Mouse (Mus musculus) left cerebral cortex, adult 2 months (tissue): ENCODE measurements around the gene Sik1. TPM values are rescaled to one million over a fixed set of nuclear protein-coding genes. Genes with fewer than 3 reads are reported as not detected.

Experiments
- DNase-seq, 2 experiments: peaks; one replicate each; pipeline ENCODE4 v3.0.0; 2021 to 2022; ENCODE audit warnings: low spot score in 2 of 2, mixed read lengths in 1 of 2; ENCODE audit errors: extremely low spot score in 1 of 2
- H3K27ac ChIP-seq: fragments of 200-600 bp; 2 replicates; pipeline ENCODE4 v1.8.1; 2022
- H3K4me3 ChIP-seq: fragments of 200-600 bp; 2 replicates; pipeline ENCODE4 v1.8.1; 2022
- CTCF ChIP-seq: fragments of 200-600 bp; IDR thresholded peaks from 2 replicates; pipeline ENCODE4 v1.8.1; 2022; ENCODE audit warnings: antibody characterized with exemption, mild to moderate bottlenecking, moderate library complexity
- intact Hi-C: fragments of 180-260 bp; cut with DNase I; formaldehyde crosslinking; loops from one replicate; pipeline ENCODE4 v1.15.1; 2025
- total RNA-seq, 2 experiments: library from RNA; stranded (reverse); gene quantifications; 2 replicates each; pipeline ENCODE4 v1.2.3; 2021

The Sik1 gene
- total RNA-seq, 2 experiments from 2014 or later = 24.5 to 39.5 TPM

GRCm38 (mm10) chr17:31862136-31862535 is 6.5 kb upstream of the Sik1 start:
- intact Hi-C loops = no loop called here
- no peak for DNase-seq
- Histone ChIP-seq H3K27ac (no peak overlapping the region), H3K4me3 (no peak overlapping the region)
- no peak for TF ChIP-seq CTCF

GRCm38 (mm10) chr17:31861661-31862060 is 6.1 kb upstream of the Sik1 start:
- no peak for TF ChIP-seq CTCF
- intact Hi-C loops = no loop called here
- Histone ChIP-seq H3K4me3 (no peak overlapping the region), H3K27ac (no peak overlapping the region)
- DNase-seq = no peak

DNA sequence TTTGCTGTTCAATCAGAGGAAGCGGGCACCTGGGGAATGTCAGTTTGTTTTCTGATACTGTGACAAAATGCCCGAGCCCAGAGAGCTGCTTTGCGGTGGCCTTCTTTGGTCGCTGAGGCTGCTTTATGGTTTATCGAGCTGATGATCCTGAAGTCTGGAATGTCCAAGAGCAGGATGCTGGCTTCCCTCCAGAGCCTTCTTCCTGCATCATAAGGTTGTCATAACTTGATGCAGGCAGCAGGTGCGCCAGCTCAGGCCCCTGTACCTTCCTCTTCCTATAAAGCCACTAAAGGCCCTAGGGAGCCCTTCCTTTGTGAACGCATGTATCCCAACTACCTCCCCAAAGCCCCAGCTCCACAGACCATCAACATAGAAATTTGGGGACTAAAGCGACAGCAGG is 5.3 kb upstream of the Sik1 start:
- intact Hi-C loops = no loop called here
- no peak for DNase-seq
- Histone ChIP-seq H3K4me3 (no peak overlapping the region), H3K27ac (no peak overlapping the region)
- no peak for TF ChIP-seq CTCF

- Histone ChIP-seq H3K27ac (no peak overlapping the region), H3K4me3 (no peak overlapping the region)
- no peak for DNase-seq
- no peak for TF ChIP-seq CTCF
- intact Hi-C loops = no loop called here
These were observed 3.8 kb upstream of the Sik1 start for GRCm38 (mm10) chr17:31859367-31859766.

GRCm38 (mm10) chr17:31858786-31859185 is 3.2 kb upstream of the Sik1 start:
- intact Hi-C loops = no loop called here
- DNase-seq = no peak
- no peak overlapping the region for H3K27ac ChIP-seq
- no peak for TF ChIP-seq CTCF
- H3K4me3 ChIP-seq = no peak overlapping the region

DNA sequence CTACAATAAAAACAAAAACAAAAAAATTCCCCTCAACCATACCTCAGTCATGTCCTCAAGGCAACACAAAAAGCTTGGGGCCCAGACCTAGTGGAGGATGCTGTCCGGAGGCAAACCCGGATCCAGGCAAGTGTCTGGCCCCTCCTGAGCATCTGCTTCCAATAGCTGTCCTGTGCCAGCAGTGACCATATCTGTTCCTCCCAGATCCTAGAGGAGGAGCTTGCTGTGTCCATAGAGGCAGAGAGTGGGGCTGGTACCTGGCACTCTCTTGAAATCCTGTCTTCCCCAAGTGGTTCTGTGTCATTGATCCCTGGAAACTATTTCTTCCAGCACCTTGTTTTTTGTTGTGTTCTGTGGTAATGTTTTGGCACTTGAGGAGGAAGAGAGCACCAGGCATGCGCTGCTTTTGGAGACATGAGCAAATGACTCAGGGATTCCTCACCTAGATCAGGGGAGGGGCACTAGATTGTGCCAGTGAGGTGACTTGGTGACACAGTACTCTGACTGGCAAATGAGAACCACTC is 2.4 kb upstream of the Sik1 start:
- intact Hi-C loops = loop anchor here (2.0 kb wide), 1 partner anchor 19 kb away; no protein-coding TSS in a partner anchor
- H3K4me3 ChIP-seq = no peak overlapping the region
- no peak overlapping the region for H3K27ac ChIP-seq
- TF ChIP-seq CTCF = no peak
- DNase-seq = no peak

GRCm38 (mm10) chr17:31857251-31857650 is 1.6 kb upstream of the Sik1 start:
- intact Hi-C loops = loop anchor here (2.0 kb wide), 1 partner anchor 20 kb away; no protein-coding TSS in a partner anchor
- no peak for DNase-seq
- no peak for TF ChIP-seq CTCF
- Histone ChIP-seq H3K27ac (peak overlapping the region; percentile 86; the same call in 1 of the 2 replicates), H3K4me3 (no peak overlapping the region)

DNA sequence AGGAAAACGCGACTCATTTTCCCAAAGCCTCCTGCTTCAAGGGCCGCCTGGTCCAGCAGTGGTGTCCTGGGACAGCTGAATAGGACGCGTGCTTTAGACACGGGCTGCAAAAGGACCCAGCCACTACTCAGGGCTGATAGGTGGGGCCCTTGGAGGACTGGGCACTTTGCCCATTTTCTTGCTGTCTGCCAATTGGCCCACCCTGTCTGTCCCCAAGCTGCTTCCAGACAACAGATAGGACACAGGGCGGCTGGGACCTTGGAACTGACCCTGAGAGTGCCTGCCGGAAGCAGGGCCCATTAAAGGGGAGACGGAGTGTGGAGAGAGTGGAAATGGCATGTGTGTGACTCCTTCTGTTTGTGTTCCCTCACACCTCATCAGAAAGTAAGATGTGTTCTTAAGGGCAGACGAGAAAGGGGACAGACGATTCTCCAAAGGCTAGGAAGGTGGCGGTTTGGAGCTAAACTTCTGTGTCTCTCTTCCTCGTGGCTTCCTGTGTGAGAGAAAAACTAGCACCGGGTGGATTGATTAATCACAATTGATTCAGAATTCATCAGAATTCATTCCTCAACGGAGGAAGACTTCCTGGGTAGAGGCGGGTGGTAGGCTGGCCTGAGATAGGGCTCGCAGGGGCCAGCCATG is 1.0 kb upstream of the Sik1 start:
- no peak for TF ChIP-seq CTCF

DNA sequence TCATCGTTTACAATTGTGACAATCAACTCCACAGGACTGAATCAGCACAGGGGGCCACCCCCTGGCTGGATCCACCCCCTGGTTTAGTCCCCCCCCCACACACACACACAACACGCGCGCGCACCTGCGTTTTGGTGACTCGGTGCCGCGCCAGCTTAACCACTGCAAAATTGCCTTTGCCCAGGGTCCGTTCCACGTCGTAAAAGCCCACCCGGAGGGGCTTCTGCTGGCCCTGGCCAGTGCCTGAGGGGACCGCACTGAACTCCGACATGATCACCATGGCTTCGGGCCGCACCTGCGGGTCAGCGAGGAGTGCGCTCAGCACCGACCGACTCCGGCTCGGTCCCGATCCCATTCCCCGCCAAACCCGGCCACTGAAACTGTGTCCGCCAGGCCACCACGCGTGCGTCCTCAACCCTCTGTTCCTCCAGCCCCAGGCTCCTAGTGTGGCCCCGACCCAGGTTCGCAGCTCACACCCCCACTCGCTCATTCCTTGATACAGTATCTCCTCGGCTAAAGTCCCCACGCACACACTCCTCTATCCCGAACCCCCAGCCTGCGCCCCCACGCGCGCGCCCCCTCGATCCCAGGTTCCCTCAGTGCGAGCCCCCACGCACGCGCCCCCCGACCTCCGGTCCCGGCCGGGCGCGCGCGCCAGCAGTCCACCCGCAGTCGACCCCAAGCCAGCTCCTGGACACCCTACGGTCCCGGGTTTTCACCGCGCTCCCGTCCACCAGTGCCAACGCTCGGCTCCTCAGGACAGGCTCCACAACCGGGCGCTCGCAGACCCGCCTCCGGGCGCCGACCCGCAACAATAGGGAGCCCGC is 621 bp downstream of the Sik1 start:
- peak; percentile 39 to 46 for DNase-seq
- Histone ChIP-seq H3K27ac (peak overlapping the region; percentile 93), H3K4me3 (peak overlapping the region; percentile 95)
- intact Hi-C loops = loop anchor here (1.0 kb wide), 1 partner anchor 162 kb away; no protein-coding TSS in a partner anchor
- no peak for TF ChIP-seq CTCF

More for the DNA sequence above, 1.0 kb upstream of the Sik1 start:
- Histone ChIP-seq H3K27ac (peak overlapping the region; percentile 86), H3K4me3 (peak overlapping the region; percentile 40)
- intact Hi-C loops = loop anchor here (1.0 to 2.0 kb wide), 4 partner anchors 20 to 169 kb away; no protein-coding TSS in a partner anchor
- peak; percentile 37 to 41 for DNase-seq

DNA sequence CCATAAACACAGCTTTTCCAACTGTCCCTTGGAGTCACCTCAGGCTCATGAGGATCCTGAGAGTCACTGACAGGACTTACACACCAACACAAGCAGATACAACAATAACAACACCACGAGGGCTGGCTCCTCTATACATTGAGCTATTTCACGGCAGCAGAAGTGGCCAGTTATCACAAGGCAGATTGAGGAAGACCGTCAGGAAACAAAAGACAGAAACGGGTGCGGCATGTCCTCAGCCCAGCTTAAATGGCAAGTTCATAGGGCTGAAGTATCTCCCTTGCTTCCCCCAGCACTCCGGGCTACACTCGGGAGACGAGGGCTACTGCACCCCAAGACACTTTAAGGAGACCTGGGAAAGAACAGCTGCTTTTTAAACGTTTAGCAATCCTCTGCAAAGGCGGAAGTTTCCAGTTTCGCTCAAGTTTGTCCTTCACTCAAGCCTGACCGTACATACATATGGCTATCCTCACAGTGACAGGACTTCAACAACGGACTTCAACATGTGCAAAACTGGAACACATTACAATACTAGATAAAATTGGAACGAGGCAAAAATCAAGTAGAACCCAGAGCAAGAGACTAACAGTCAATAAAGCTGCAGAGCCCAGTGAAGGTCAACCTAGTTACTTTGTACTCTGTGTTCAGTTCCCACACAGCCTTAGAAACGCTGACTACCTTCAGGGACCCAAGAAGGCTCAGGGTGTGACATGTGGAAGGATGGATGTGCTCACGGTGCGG is 2.0 kb downstream of the Sik1 start:
- TF ChIP-seq CTCF = no peak
- Histone ChIP-seq H3K4me3 (peak overlapping the region; percentile 34), H3K27ac (no peak overlapping the region; the same call in 1 of the 2 replicates)
- DNase-seq = no peak
- intact Hi-C loops = loop anchor here (1.0 kb wide), 1 partner anchor 160 kb away; no protein-coding TSS in a partner anchor

GRCm38 (mm10) chr17:31852782-31853447 is 2.7 kb downstream of the Sik1 start:
- intact Hi-C loops = no loop called here
- H3K4me3 ChIP-seq = peak overlapping the region; percentile 34
- no peak overlapping the region; the same call in 1 of the 2 replicates for H3K27ac ChIP-seq
- no peak for DNase-seq
- TF ChIP-seq CTCF = no peak
